Mouse (Mus musculus): ENCODE results near the gene Ugt8a. TPM values are rescaled to one million over a fixed set of nuclear protein-coding genes. Genes with fewer than 3 reads are reported as not detected.

Gene Ugt8a
- total RNA-seq (2023), result not detected

DNA sequence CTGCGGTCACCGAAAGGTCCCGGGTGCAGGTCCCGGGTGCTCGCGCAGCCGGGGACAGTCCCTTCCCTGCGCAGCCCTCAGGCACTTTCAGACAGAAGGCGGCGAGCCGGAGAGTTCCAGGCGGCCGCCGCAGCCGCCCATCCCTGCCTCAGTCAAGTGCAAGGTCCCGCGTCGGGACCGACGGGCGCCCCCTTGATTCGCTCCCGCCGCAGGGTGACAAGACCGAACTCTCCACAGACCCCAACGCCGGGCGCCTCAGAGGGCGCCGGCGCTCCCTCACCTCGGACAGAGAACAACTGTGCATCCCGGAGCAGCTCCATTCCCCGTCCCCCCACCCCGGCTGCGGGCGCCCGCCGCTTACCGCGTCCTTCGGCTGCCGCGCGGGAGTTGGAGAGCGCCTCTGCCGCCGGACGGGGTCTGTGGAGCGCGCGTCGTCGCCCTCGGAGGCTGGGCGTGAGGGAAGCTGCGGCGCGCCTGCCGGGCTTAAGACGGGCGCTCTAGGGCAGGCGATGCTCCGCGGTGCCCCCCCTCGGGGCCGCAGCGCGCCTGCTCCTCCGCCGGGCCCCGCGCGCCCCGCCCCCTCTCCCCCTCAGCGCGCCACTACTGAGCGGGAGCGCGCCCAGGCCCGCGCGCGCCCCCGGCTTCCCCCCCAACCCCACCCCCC lies at the start of gene Ugt8a:
Ugt8a (minus strand) TSS at position 528 of the 664 bp plus-strand sequence.

Measured in B cell, adult 67 days (primary cell).